Mouse (Mus musculus) hindbrain, embryonic 14.5 days (tissue): ENCODE measurements around the gene Gm21149. TPM values are rescaled to one million over a fixed set of nuclear protein-coding genes. Genes with fewer than 3 reads are reported as not detected.
"Not testable (repeated sequence)": the region's sequence is repeated elsewhere in the genome, so short reads cannot be mapped to it uniquely, and the experiment has no call there.

Experiments
- ATAC-seq: fragments of 200-750 bp; cut with Nextera tagmentation; 2 replicates; pipeline ENCODE4 v1.8.0; 2017; ENCODE audit warnings: moderate number of reproducible peaks, mild to moderate bottlenecking, moderate TSS enrichment, moderate library complexity; ENCODE audit not compliant: low FRiP score
- DNase-seq: peaks from one replicate; pipeline ENCODE4 v3.0.0-alpha.2; 2015; ENCODE audit warnings: low spot score
- H3K27ac ChIP-seq: fragments of 300-500 bp; sonication (generic); 2 replicates; pipeline ENCODE4 v1.5.1; 2014; ENCODE audit warnings: mild to moderate bottlenecking, moderate library complexity
- H3K27me3 ChIP-seq: fragments of 300-500 bp; sonication (generic); 2 replicates; pipeline ENCODE4 v1.6.1; 2014; ENCODE audit warnings: mild to moderate bottlenecking, low read length, mixed read lengths; ENCODE audit not compliant: control insufficient read depth, insufficient read depth
- H3K36me3 ChIP-seq: fragments of 300-500 bp; sonication (generic); replicated peaks from 2 replicates; pipeline ENCODE4 v1.6.1; 2014; ENCODE audit not compliant: control insufficient read depth, insufficient read depth
- H3K4me1 ChIP-seq: fragments of 300-500 bp; sonication (generic); replicated peaks from 2 replicates; pipeline ENCODE4 v1.6.1; 2014; ENCODE audit warnings: antibody characterized with exemption, low read length, mixed read lengths; ENCODE audit not compliant: control insufficient read depth, insufficient read depth
- H3K4me2 ChIP-seq: fragments of 300-500 bp; sonication (generic); replicated peaks from 2 replicates; pipeline ENCODE4 v1.6.1; 2014; ENCODE audit warnings: mild to moderate bottlenecking, moderate library complexity
- H3K4me3 ChIP-seq: fragments of 300-500 bp; sonication (generic); replicated peaks from 2 replicates; pipeline ENCODE4 v1.5.1; 2014; ENCODE audit warnings: mild to moderate bottlenecking, low read length
- H3K9ac ChIP-seq: fragments of 300-500 bp; sonication (generic); 2 replicates; pipeline ENCODE4 v1.6.1; 2014
- H3K9me3 ChIP-seq: fragments of 300-500 bp; sonication (generic); 2 replicates; pipeline ENCODE4 v1.6.1; 2016; ENCODE audit warnings: low read length; ENCODE audit not compliant: control insufficient read depth
- WGBS: fragments of 180-500 bp; shearing (Covaris S2); extraction: QIAGEN DNeasy Blood & Tissue Kit; methylation state at CpG from one replicate; pipeline ENCODE4 v1.1.7; 2014; 5-methylcytosine and 5-hydroxymethylcytosine counted together
- polyA plus RNA-seq: library from polyadenylated mRNA; unstranded; fragments of >200 nt; fragmentation: Nextera tagmentation; extraction: Ambion mirVana; gene quantifications from 2 replicates; pipeline ENCODE4 v1.2.1, GENCODE M21; 2014

Gm21149 gene
- polyA plus RNA-seq, 1 experiment from 2014 or later = not detected

DNA sequence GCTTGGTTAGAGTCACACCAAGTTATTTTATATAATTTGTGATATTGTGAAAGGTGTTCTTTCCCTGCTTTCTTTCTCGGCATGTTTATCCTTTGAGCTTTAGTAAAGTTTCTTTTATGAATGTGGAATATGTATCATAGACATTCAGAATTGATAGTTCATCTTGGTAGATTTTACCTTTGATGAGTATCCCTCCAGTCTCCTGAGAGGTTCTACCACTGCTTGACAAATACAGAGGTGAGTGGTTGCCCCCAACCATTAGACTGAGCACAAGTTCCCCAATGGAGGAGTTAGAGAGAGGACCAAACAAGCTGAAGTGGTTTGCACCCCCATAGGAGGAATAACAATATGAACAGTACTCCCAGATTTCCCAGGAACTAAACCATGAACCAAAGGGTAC, 6.2 kb downstream of the Gm21149 start:
- not testable (repeated sequence) for H3K4me2 ChIP-seq, ATAC-seq

DNA sequence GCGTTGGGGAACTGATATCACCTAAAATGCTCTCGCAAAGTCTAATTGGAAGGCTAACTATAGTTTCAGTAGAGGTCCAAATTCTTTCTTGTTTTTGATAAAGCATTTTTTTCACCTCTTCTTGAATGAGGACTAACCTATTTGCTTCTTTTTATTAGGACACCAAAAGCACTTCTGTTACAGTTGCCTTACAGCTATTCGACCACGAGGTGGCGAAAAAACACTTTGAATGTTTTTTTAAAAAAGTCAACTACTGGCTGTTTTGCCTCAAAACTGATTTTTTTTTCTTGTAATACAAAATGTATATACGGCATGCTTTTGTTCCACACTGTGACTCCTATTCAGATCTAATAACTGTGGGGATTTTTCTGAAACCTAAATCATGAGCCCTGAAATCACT, 8.6 kb downstream of the Gm21149 start:
- ATAC-seq, H3K36me3 ChIP-seq, H3K4me2 ChIP-seq, H3K4me1 ChIP-seq, H3K27ac ChIP-seq, H3K9ac ChIP-seq, H3K4me3 ChIP-seq, H3K27me3 ChIP-seq: not testable (repeated sequence)
- 62% methylated on average over 6 of the region's 6 CpGs for WGBS
- peak; percentile 29 for DNase-seq
- peaks cover 35% of the 10 kb centered on the region for H3K9me3 ChIP-seq

More for the DNA sequence above, 6.2 kb downstream of the Gm21149 start:
- not testable (repeated sequence) for H3K4me3 ChIP-seq, H3K27ac ChIP-seq, H3K4me1 ChIP-seq, H3K27me3 ChIP-seq, DNase-seq, H3K36me3 ChIP-seq, H3K9ac ChIP-seq
- peaks cover 33% of the 10 kb centered on the region for H3K9me3 ChIP-seq
- 81% methylated on average over 1 of the region's 1 CpGs for WGBS

DNA sequence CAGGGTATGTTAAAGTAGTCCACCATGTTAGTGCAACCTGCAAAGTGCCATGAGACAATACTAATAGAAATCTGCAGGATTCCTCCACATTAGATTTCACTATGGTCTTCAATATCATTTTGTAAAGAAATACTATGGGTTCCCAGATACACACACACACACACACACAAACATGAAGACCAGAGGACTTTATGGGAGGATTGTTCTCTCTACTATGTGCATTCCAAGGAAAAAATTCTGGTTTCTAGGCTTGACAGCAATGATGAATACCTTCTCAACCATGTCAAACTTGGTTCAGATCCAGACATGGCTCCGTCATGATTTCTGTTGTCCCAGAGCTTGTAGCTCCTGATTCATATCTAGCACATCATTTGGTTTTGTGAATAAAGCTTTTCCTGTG, 10.1 kb downstream of the Gm21149 start:
- peaks cover 41% of the 10 kb centered on the region for H3K9me3 ChIP-seq
- H3K4me3 ChIP-seq, H3K36me3 ChIP-seq, H3K9ac ChIP-seq, H3K4me2 ChIP-seq, H3K27ac ChIP-seq, H3K27me3 ChIP-seq, H3K4me1 ChIP-seq: not testable (repeated sequence)
- WGBS = 65% methylated on average over 1 of the region's 1 CpGs
- peak; percentile 60; the same call in 1 of the 2 replicates for ATAC-seq
- DNase-seq = peak; percentile 14

DNA sequence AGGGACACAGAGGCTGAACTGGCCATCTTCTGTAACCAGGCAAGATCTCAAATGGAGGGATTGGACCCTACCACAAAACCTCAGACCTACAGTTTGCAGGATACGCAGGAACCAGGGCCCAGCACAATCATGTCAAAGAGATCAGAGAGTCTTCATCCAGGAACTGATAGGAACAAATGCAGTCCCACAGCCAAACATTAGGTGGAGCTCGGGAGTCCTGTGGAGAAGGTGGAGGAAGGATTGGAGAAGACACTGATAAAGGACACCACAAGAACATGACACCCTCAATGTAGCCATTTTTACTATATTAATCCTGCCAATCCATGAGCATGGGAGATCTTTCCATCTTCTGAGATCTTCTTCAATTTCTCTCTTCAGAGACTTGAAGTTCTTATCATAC, 12.8 kb downstream of the Gm21149 start:
- H3K4me2 ChIP-seq, H3K4me3 ChIP-seq, H3K36me3 ChIP-seq, H3K4me1 ChIP-seq, H3K27me3 ChIP-seq, H3K9ac ChIP-seq, H3K27ac ChIP-seq, ATAC-seq, DNase-seq: not testable (repeated sequence)
- 24% methylated on average over 1 of the region's 2 CpGs for WGBS
- peaks cover 49% of the 10 kb centered on the region for H3K9me3 ChIP-seq

DNA sequence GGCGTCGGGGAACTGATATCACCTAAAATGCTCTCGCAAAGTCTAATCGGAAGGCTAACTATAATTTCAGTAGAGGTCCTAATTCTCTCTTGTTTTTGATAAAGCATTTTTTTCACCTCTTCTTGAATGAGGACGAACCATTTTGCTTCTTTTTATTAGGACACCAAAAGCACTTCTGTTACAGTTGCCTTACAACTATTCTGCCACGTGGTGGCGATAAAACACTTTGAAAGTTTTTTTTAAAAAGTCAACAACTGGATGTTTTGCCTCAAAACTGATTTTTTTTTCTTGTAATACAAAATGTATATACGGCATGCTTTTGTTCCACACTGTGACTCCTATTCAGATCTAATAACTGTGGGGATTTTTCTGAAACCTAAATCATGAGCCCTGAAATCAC, 14.7 kb downstream of the Gm21149 start:
- peak; percentile 27 for DNase-seq
- H3K9me3 ChIP-seq = peaks cover 38% of the 10 kb centered on the region
- not testable (repeated sequence) for H3K27ac ChIP-seq, H3K4me1 ChIP-seq, H3K4me3 ChIP-seq, H3K36me3 ChIP-seq, H3K4me2 ChIP-seq, H3K27me3 ChIP-seq, ATAC-seq, H3K9ac ChIP-seq
- 65% methylated on average over 8 of the region's 8 CpGs for WGBS

DNA sequence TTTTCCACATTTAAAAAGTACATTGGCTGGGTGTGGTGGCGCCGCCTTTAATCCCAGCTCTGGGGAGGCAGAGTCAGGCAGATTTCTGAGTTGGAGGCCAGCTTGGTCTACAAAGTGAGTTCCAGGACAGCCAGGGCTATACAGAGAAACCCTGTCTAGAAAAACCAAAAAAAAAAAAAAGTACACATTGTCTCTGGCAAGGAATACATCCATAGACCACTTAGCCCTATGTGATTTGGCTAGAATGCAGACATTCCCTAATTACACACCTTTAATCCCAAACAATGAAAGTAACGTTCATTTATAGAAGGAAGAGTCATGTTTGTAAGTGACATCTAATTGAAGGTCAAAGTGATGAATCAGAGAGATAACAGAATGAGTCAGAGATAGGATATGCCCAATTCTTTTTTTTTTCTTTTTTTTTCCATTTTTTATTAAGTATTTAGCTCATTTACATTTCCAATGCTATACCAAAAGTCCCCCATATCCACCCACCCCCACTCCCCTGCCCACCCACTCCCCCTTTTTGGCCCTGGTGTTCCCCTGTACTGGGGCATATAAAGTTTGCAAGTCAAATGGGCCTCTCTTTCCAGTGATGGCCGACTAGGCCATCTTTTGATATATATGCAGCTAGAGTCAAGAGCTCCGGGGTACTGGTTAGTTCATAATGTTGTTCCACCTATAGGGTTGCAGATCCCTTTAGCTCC, 18.3 kb downstream of the Gm21149 start:
- not testable (repeated sequence) for H3K9ac ChIP-seq, ATAC-seq, H3K36me3 ChIP-seq, H3K4me2 ChIP-seq, H3K4me1 ChIP-seq, H3K4me3 ChIP-seq, H3K27me3 ChIP-seq, H3K27ac ChIP-seq
- 83% methylated on average over 3 of the region's 5 CpGs for WGBS
- peaks cover 24% of the 10 kb centered on the region for H3K9me3 ChIP-seq
- DNase-seq = peak; percentile 20

Other genes with a start within 250 kb of the Gm21149 start
- gene Gm21190, start 52.7 kb upstream of the Gm21149 start, polyA plus RNA-seq = not detected in 2 replicates
- not detected in 2 replicates for gene Gm21083, start 100.8 kb upstream of the Gm21149 start, polyA plus RNA-seq
- not detected in 2 replicates for gene Speer4d, start 142.5 kb upstream of the Gm21149 start, polyA plus RNA-seq
- gene 4930572O03Rik, start 180.5 kb upstream of the Gm21149 start, polyA plus RNA-seq = not detected in 2 replicates
- gene Speer4c, start 237.7 kb upstream of the Gm21149 start, polyA plus RNA-seq = not detected in 2 replicates